Mouse (Mus musculus): ENCODE measurements around the gene Gm14597. TPM values are rescaled to one million over a fixed set of nuclear protein-coding genes. Genes with fewer than 3 reads are reported as not detected.
"Not testable (repeated sequence)": the region's sequence is repeated elsewhere in the genome, so short reads cannot be mapped to it uniquely, and the experiment has no call there.

Gm14597 gene
- polyA plus RNA-seq, 1 experiment from 2014 or later: not detected

GRCm38 (mm10) chrX:53599993-53600392 lies 8.8 kb downstream of the Gm14597 start:
- H3K27ac ChIP-seq; H3K9ac ChIP-seq; H3K9me3 ChIP-seq; H3K4me1 ChIP-seq; H3K36me3 ChIP-seq; H3K4me3 ChIP-seq; H3K4me2 ChIP-seq; ATAC-seq (ENCODE audit: insufficient number of reproducible peaks, low FRiP score, low TSS enrichment, low read depth); H3K27me3 ChIP-seq: not testable (repeated sequence)
- WGBS: 42% methylated on average over 2 of the region's 2 CpGs

GRCm38 (mm10) chrX:53583404-53583803 lies 25.4 kb downstream of the Gm14597 start:
- H3K27ac ChIP-seq; H3K4me2 ChIP-seq; ATAC-seq (ENCODE audit: insufficient number of reproducible peaks, low FRiP score, low TSS enrichment, low read depth): not testable (repeated sequence)

GRCm38 (mm10) chrX:53581407-53581806 lies 27.4 kb downstream of the Gm14597 start:
- not testable (repeated sequence) for H3K27me3 ChIP-seq; H3K9me3 ChIP-seq; H3K4me2 ChIP-seq; ATAC-seq (ENCODE audit: insufficient number of reproducible peaks, low FRiP score, low TSS enrichment, low read depth); H3K4me3 ChIP-seq; H3K9ac ChIP-seq; H3K36me3 ChIP-seq; H3K4me1 ChIP-seq; H3K27ac ChIP-seq
- 75% methylated on average over 2 of the region's 4 CpGs for WGBS

More at GRCm38 (mm10) chrX:53583404-53583803, 25.4 kb downstream of the Gm14597 start:
- not testable (repeated sequence) for H3K27me3 ChIP-seq, H3K4me1 ChIP-seq, H3K9ac ChIP-seq, H3K36me3 ChIP-seq, H3K9me3 ChIP-seq, H3K4me3 ChIP-seq
- 75% methylated on average over 3 of the region's 4 CpGs for WGBS

GRCm38 (mm10) chrX:53579311-53579710 lies 29.5 kb downstream of the Gm14597 start:
- Histone ChIP-seq H3K9me3 (no peaks in the 10 kb centered on the region), H3K4me1 (no peaks in the 10 kb centered on the region), H3K36me3 (no peaks in the 10 kb centered on the region), H3K4me3 (no peak overlapping the region), H3K4me2 (no peak overlapping the region), H3K27ac (no peak overlapping the region), H3K27me3 (no peaks in the 10 kb centered on the region), H3K9ac (no peak overlapping the region)
- ATAC-seq (ENCODE audit: insufficient number of reproducible peaks, low FRiP score, low TSS enrichment, low read depth): no peak
- WGBS: 80% methylated on average over 1 of the region's 1 CpGs

Other genes with a start within 250 kb of the Gm14597 start
- 46.9 and 69.4 TPM in 2 replicates for gene Mospd1, start 238.5 kb downstream of the Gm14597 start, polyA plus RNA-seq (2015; fragmentation: Nextera tagmentation; extraction: Ambion mirVana)
- not detected in 2 replicates for gene Etd, start 174.1 kb downstream of the Gm14597 start, polyA plus RNA-seq (2015; fragmentation: Nextera tagmentation; extraction: Ambion mirVana)
- gene Rtl8c, start 947 bp downstream of the Gm14597 start, polyA plus RNA-seq (2015; fragmentation: Nextera tagmentation; extraction: Ambion mirVana): 50.3 and 50.4 TPM in 2 replicates
- 63.3 and 85.3 TPM in 2 replicates for gene Rtl8a, start 34.7 kb upstream of the Gm14597 start, polyA plus RNA-seq (2015; fragmentation: Nextera tagmentation; extraction: Ambion mirVana)
- 58.4 and 67.8 TPM in 2 replicates for gene Rtl8b, start 61.4 kb upstream of the Gm14597 start, polyA plus RNA-seq (2015; fragmentation: Nextera tagmentation; extraction: Ambion mirVana)
- gene 4930502E18Rik, start 115.8 kb upstream of the Gm14597 start, polyA plus RNA-seq (2015; fragmentation: Nextera tagmentation; extraction: Ambion mirVana): 0.23 and 0.29 TPM in 2 replicates
- not detected in 2 replicates for gene 1700013H16Rik, start 148.9 kb upstream of the Gm14597 start, polyA plus RNA-seq (2015; fragmentation: Nextera tagmentation; extraction: Ambion mirVana)
- not detected in 2 replicates for gene Zfp36l3, start 167.4 kb upstream of the Gm14597 start, polyA plus RNA-seq (2015; fragmentation: Nextera tagmentation; extraction: Ambion mirVana)
- gene Xlr, start 188.7 kb upstream of the Gm14597 start, polyA plus RNA-seq (2015; fragmentation: Nextera tagmentation; extraction: Ambion mirVana): 0.84 and 1.4 TPM in 2 replicates

Data from limb, embryonic 15.5 days (tissue).